Comparison of ENCODE assay signal across 8 mouse cellular contexts in genomic region chr17:47628851-47629676, GRCm38 (mm10). TPM values are rescaled to one million over a fixed set of nuclear protein-coding genes. Genes with fewer than 3 reads are reported as not detected.
A peak's percentile ranks its signal among the peaks of the same experiment; 100 is the strongest.
DNase-seq lines count a peak whose midpoint lies in the region; ATAC-seq and TF ChIP-seq lines count a peak whose summit lies in the region.

No protein-coding gene starts in this region.

- H3K36me3 ChIP-seq in heart, embryonic 15.5 days: peaks cover 14% of the 10 kb centered on the region
- peaks cover 19% of the 10 kb centered on the region for H3K36me3 ChIP-seq in liver, embryonic 14.5 days (replicated peaks; ENCODE audit: control insufficient read depth, insufficient read depth, low read depth)
- no peaks in the 10 kb centered on the region for H3K36me3 ChIP-seq in neural tube, embryonic 11.5 days (ENCODE audit: control insufficient read depth, insufficient read depth, low read length)
- H3K36me3 ChIP-seq in stomach, postnatal 0 days (ENCODE audit: control insufficient read depth, insufficient read depth, low read length): peaks cover 9% of the 10 kb centered on the region; the same call in 1 of the 2 replicates

- peak; percentile 48 for TF ChIP-seq EP300 in liver, embryonic 14.5 days (IDR thresholded peaks at IDR 0.05; ENCODE audit: low read depth)
- peak; percentile 34 for TF ChIP-seq EP300 in stomach, postnatal 0 days (optimal IDR thresholded peaks at IDR 0.05)

- peak overlapping the region; percentile 99 for H3K4me3 ChIP-seq in brown adipose tissue, adult 24 weeks (ENCODE audit: insufficient read depth, low read depth, low read length)
- peak overlapping the region; percentile 85 for H3K4me3 ChIP-seq in heart, embryonic 15.5 days
- H3K4me3 ChIP-seq in liver, embryonic 14.5 days (ENCODE audit: insufficient read depth in 1 of 2, low read depth in 2 of 2, low read length in 2 of 2): peak overlapping the region; percentile 64 to 97
- H3K4me3 ChIP-seq in neural tube, embryonic 11.5 days (ENCODE audit: low read depth, low read length): peak overlapping the region; percentile 73
- peak overlapping the region; percentile 79 for H3K4me3 ChIP-seq in stomach, postnatal 0 days (ENCODE audit: low read depth, low read length)

- peaks cover 3% of the 10 kb centered on the region; the same call in 1 of the 2 replicates for H3K4me1 ChIP-seq in brown adipose tissue, adult 24 weeks (ENCODE audit: control insufficient read depth, insufficient read depth, insufficient read length, low read length)
- H3K4me1 ChIP-seq in heart, embryonic 15.5 days (replicated peaks): peaks cover 26% of the 10 kb centered on the region
- H3K4me1 ChIP-seq in liver, embryonic 14.5 days (replicated peaks; ENCODE audit: control insufficient read depth in 2 of 2, insufficient read depth in 2 of 2, low read length in 1 of 2): peaks cover 16 to 31% of the 10 kb centered on the region in 2 experiments
- peaks cover 19% of the 10 kb centered on the region for H3K4me1 ChIP-seq in neural tube, embryonic 11.5 days (ENCODE audit: control insufficient read depth, insufficient read depth, low read length)
- peaks cover 3% of the 10 kb centered on the region; the same call in 1 of the 2 replicates for H3K4me1 ChIP-seq in stomach, postnatal 0 days (replicated peaks; ENCODE audit: control insufficient read depth, insufficient read depth)

- peak overlapping the region; percentile 81 for H3K9ac ChIP-seq in heart, embryonic 15.5 days
- peak overlapping the region; percentile 92 for H3K9ac ChIP-seq in liver, embryonic 14.5 days (replicated peaks)
- H3K9ac ChIP-seq in neural tube, embryonic 11.5 days (ENCODE audit: low read length): peak overlapping the region; percentile 77
- peak overlapping the region; percentile 68 for H3K9ac ChIP-seq in stomach, postnatal 0 days (ENCODE audit: low read length)

- no peaks in the 10 kb centered on the region for H3K27me3 ChIP-seq in heart, embryonic 15.5 days
- H3K27me3 ChIP-seq in liver, embryonic 14.5 days (ENCODE audit: control insufficient read depth, insufficient read depth, low read length): no peaks in the 10 kb centered on the region
- H3K27me3 ChIP-seq in neural tube, embryonic 11.5 days (ENCODE audit: control insufficient read depth, insufficient read depth, low read length): no peaks in the 10 kb centered on the region
- H3K27me3 ChIP-seq in stomach, postnatal 0 days (ENCODE audit: control insufficient read depth, insufficient read depth, low read length): no peaks in the 10 kb centered on the region

- TF ChIP-seq CTCF in liver, embryonic 14.5 days (IDR thresholded peaks at IDR 0.05; ENCODE audit: low read depth): no peak
- no peak for TF ChIP-seq CTCF in stomach, postnatal 0 days (IDR thresholded peaks at IDR 0.05; ENCODE audit: low read depth)

- peak overlapping the region; percentile 77 for H3K27ac ChIP-seq in brown adipose tissue, adult 24 weeks (replicated peaks; ENCODE audit: low read depth, low read length)
- H3K27ac ChIP-seq in heart, embryonic 15.5 days: peak overlapping the region; percentile 93
- peak overlapping the region; percentile 91 for H3K27ac ChIP-seq in liver, embryonic 14.5 days
- peak overlapping the region; percentile 91 for H3K27ac ChIP-seq in neural tube, embryonic 11.5 days (ENCODE audit: low read depth, low read length)
- H3K27ac ChIP-seq in stomach, postnatal 0 days (replicated peaks): peak overlapping the region; percentile 93

- DNase-seq in CD4-positive, CD25-positive, alpha-beta regulatory T cell, adult 2 months (ENCODE audit: low read depth, low spot score): peak; percentile 96
- peak; percentile 67 for DNase-seq in fibroblast of lung, adult 2 months (ENCODE audit: low read depth)
- peak; percentile 96 to 98 for DNase-seq in kidney, postnatal 25 days
- peak; percentile 90 to 91 (median 90) for DNase-seq in liver, embryonic 14.5 days (ENCODE audit: low read depth in 3 of 3, low spot score in 3 of 3)
- DNase-seq in neural tube, embryonic 11.5 days (ENCODE audit: low spot score): peak; percentile 97
- peak; percentile 97 for DNase-seq in stomach, postnatal 0 days (ENCODE audit: low spot score)

- H3K4me2 ChIP-seq in heart, embryonic 15.5 days: peak overlapping the region; percentile 98
- peak overlapping the region; percentile 100 for H3K4me2 ChIP-seq in liver, embryonic 14.5 days (ENCODE audit: low read depth)
- H3K4me2 ChIP-seq in neural tube, embryonic 11.5 days (ENCODE audit: low read depth): peak overlapping the region; percentile 71
- H3K4me2 ChIP-seq in stomach, postnatal 0 days (replicated peaks; ENCODE audit: low read depth): peak overlapping the region; percentile 98

- no peaks in the 10 kb centered on the region for H3K9me3 ChIP-seq in heart, embryonic 15.5 days (replicated peaks)
- H3K9me3 ChIP-seq in liver, embryonic 14.5 days (ENCODE audit: control insufficient read depth, low read length): no peaks in the 10 kb centered on the region
- no peaks in the 10 kb centered on the region for H3K9me3 ChIP-seq in neural tube, embryonic 11.5 days (ENCODE audit: control insufficient read depth, low read length)
- no peaks in the 10 kb centered on the region for H3K9me3 ChIP-seq in stomach, postnatal 0 days (ENCODE audit: control insufficient read depth, low read length)

- WGBS in heart, embryonic 15.5 days: under 1% methylated on average over 62 of the region's 63 CpGs
- WGBS in liver, embryonic 14.5 days (ENCODE audit: insufficient replicate concordance): under 1% methylated on average over 63 of the region's 63 CpGs
- WGBS in neural tube, embryonic 11.5 days: under 1% methylated on average over 61 of the region's 63 CpGs
- under 1% methylated on average over 60 of the region's 63 CpGs for WGBS in stomach, postnatal 0 days

- ATAC-seq in heart, embryonic 15.5 days (replicated peaks; ENCODE audit: insufficient number of reproducible peaks, insufficient read depth, low FRiP score, low read depth): peak; percentile 94
- peak; percentile 90 for ATAC-seq in liver, embryonic 14.5 days (ENCODE audit: insufficient read depth)
- peak; percentile 92 for ATAC-seq in neural tube, embryonic 11.5 days (ENCODE audit: insufficient read depth, low FRiP score, low TSS enrichment)
- peak; percentile 93 for ATAC-seq in stomach, postnatal 0 days (ENCODE audit: low FRiP score, low TSS enrichment)

RNA-seq across cellular contexts. Expression of gene Usp49, which starts 1.4 kb away (rescaled TPM):
- polyA plus RNA-seq in brown adipose tissue, adult 24 weeks (2012; ENCODE audit: insufficient read depth, insufficient read length, missing spikeins): 2.1 and 3.3 TPM in 2 replicates
- 2.5 and 3.2 TPM in 2 replicates for polyA plus RNA-seq in heart, embryonic 15.5 days (2015; fragmentation: Nextera tagmentation; extraction: Ambion mirVana)
- 6.4 and 6.6 TPM in 2 replicates for polyA plus RNA-seq in liver, embryonic 14.5 days (2012; rRNA removed)
- polyA plus RNA-seq in liver, embryonic 14.5 days (2014; fragmentation: Nextera tagmentation; extraction: Ambion mirVana): 2.9 and 3.9 TPM in 2 replicates
- polyA plus RNA-seq in neural tube, embryonic 11.5 days (2014; fragmentation: Nextera tagmentation; extraction: Ambion mirVana): 7.9 and 8.9 TPM in 2 replicates
- 1.9 and 2.1 TPM in 2 replicates for polyA plus RNA-seq in stomach, postnatal 0 days (2015; fragmentation: Nextera tagmentation; extraction: Ambion mirVana)

RNA-seq across cellular contexts. Expression of gene Gm20517, which starts 17.7 kb away (rescaled TPM):
- polyA plus RNA-seq in brown adipose tissue, adult 24 weeks (2012; ENCODE audit: insufficient read depth, insufficient read length, missing spikeins): 1.2 and 5.0 TPM in 2 replicates
- 0.60 and 1.6 TPM in 2 replicates for polyA plus RNA-seq in heart, embryonic 15.5 days (2015; fragmentation: Nextera tagmentation; extraction: Ambion mirVana)
- polyA plus RNA-seq in liver, embryonic 14.5 days (2012; rRNA removed): 0.86 and 0.95 TPM in 2 replicates
- 0.86 and 1.7 TPM in 2 replicates for polyA plus RNA-seq in liver, embryonic 14.5 days (2014; fragmentation: Nextera tagmentation; extraction: Ambion mirVana)
- 0.70 and 0.91 TPM in 2 replicates for polyA plus RNA-seq in neural tube, embryonic 11.5 days (2014; fragmentation: Nextera tagmentation; extraction: Ambion mirVana)
- polyA plus RNA-seq in stomach, postnatal 0 days (2015; fragmentation: Nextera tagmentation; extraction: Ambion mirVana): 1.1 and 1.5 TPM in 2 replicates

RNA-seq across cellular contexts. Expression of gene Med20, which starts 17.7 kb away (rescaled TPM):
- 10.7 and 18.0 TPM in 2 replicates for polyA plus RNA-seq in brown adipose tissue, adult 24 weeks (2012; ENCODE audit: insufficient read depth, insufficient read length, missing spikeins)
- polyA plus RNA-seq in heart, embryonic 15.5 days (2015; fragmentation: Nextera tagmentation; extraction: Ambion mirVana): 25.4 and 31.2 TPM in 2 replicates
- 20.7 and 23.1 TPM in 2 replicates for polyA plus RNA-seq in liver, embryonic 14.5 days (2012; rRNA removed)
- 23.2 and 25.7 TPM in 2 replicates for polyA plus RNA-seq in liver, embryonic 14.5 days (2014; fragmentation: Nextera tagmentation; extraction: Ambion mirVana)
- polyA plus RNA-seq in neural tube, embryonic 11.5 days (2014; fragmentation: Nextera tagmentation; extraction: Ambion mirVana): 43.3 and 47.5 TPM in 2 replicates
- 23.8 and 25.1 TPM in 2 replicates for polyA plus RNA-seq in stomach, postnatal 0 days (2015; fragmentation: Nextera tagmentation; extraction: Ambion mirVana)

RNA-seq across cellular contexts. Expression of gene Bysl, which starts 17.8 kb away (rescaled TPM):
- 8.6 and 11.0 TPM in 2 replicates for polyA plus RNA-seq in brown adipose tissue, adult 24 weeks (2012; ENCODE audit: insufficient read depth, insufficient read length, missing spikeins)
- polyA plus RNA-seq in heart, embryonic 15.5 days (2015; fragmentation: Nextera tagmentation; extraction: Ambion mirVana): 18.2 and 22.6 TPM in 2 replicates
- polyA plus RNA-seq in liver, embryonic 14.5 days (2012; rRNA removed): 9.8 and 12.5 TPM in 2 replicates
- 13.3 and 14.3 TPM in 2 replicates for polyA plus RNA-seq in liver, embryonic 14.5 days (2014; fragmentation: Nextera tagmentation; extraction: Ambion mirVana)
- polyA plus RNA-seq in neural tube, embryonic 11.5 days (2014; fragmentation: Nextera tagmentation; extraction: Ambion mirVana): 36.9 and 37.9 TPM in 2 replicates
- 13.4 and 13.6 TPM in 2 replicates for polyA plus RNA-seq in stomach, postnatal 0 days (2015; fragmentation: Nextera tagmentation; extraction: Ambion mirVana)

RNA-seq across cellular contexts. Expression of gene Tomm6, which starts 59.1 kb away (rescaled TPM):
- polyA plus RNA-seq in brown adipose tissue, adult 24 weeks (2012; ENCODE audit: insufficient read depth, insufficient read length, missing spikeins): 306 and 307 TPM in 2 replicates
- polyA plus RNA-seq in heart, embryonic 15.5 days (2015; fragmentation: Nextera tagmentation; extraction: Ambion mirVana): 260 and 304 TPM in 2 replicates
- polyA plus RNA-seq in liver, embryonic 14.5 days (2012; rRNA removed): 63.2 and 88.6 TPM in 2 replicates
- 244 and 251 TPM in 2 replicates for polyA plus RNA-seq in liver, embryonic 14.5 days (2014; fragmentation: Nextera tagmentation; extraction: Ambion mirVana)
- 333 and 346 TPM in 2 replicates for polyA plus RNA-seq in neural tube, embryonic 11.5 days (2014; fragmentation: Nextera tagmentation; extraction: Ambion mirVana)
- 353 and 386 TPM in 2 replicates for polyA plus RNA-seq in stomach, postnatal 0 days (2015; fragmentation: Nextera tagmentation; extraction: Ambion mirVana)

Comparison
In these comparisons a context has a peak if more than half of its experiments do, and no peak if none do; other contexts are left out.
1. Peak in every context shown above with its lines: DNase-seq, ATAC-seq, H3K4me3 ChIP-seq and H3K27ac ChIP-seq.